Mouse (Mus musculus) layer of hippocampus, adult 9-10 months (tissue): ENCODE measurements around the gene Ikzf2.

Experiments
- DNase-seq: peaks from one replicate; pipeline ENCODE4 v3.0.0; 2022; ENCODE audit warnings: low spot score

Gene Ikzf2

GRCm38 (mm10) chr1:69659779-69660178, 27.3 kb downstream of the Ikzf2 start:
- no peak for DNase-seq

GRCm38 (mm10) chr1:69658051-69658450, 29.0 kb downstream of the Ikzf2 start:
- DNase-seq, result no peak

- no peak for DNase-seq
These were observed 29.6 kb downstream of the Ikzf2 start for GRCm38 (mm10) chr1:69657455-69657854.

- DNase-seq, result no peak
These were observed 30.1 kb downstream of the Ikzf2 start for GRCm38 (mm10) chr1:69656929-69657328.

- no peak for DNase-seq
These were observed 30.8 kb downstream of the Ikzf2 start for GRCm38 (mm10) chr1:69656047-69656782.

- DNase-seq, result no peak
These were observed 31.7 kb downstream of the Ikzf2 start for GRCm38 (mm10) chr1:69655368-69655767.

GRCm38 (mm10) chr1:69654955-69655354, 32.1 kb downstream of the Ikzf2 start:
- DNase-seq, result no peak

- DNase-seq, result no peak
These were observed 33.6 kb downstream of the Ikzf2 start for GRCm38 (mm10) chr1:69653419-69653818.

- no peak for DNase-seq
These were observed 43.9 kb downstream of the Ikzf2 start for GRCm38 (mm10) chr1:69643138-69643537.

GRCm38 (mm10) chr1:69641986-69642385, 45.1 kb downstream of the Ikzf2 start:
- no peak for DNase-seq

GRCm38 (mm10) chr1:69638321-69638720, 48.7 kb downstream of the Ikzf2 start:
- no peak for DNase-seq

- DNase-seq, result no peak
These were observed 49.1 kb downstream of the Ikzf2 start for GRCm38 (mm10) chr1:69637907-69638306.

GRCm38 (mm10) chr1:69634259-69634658, 52.8 kb downstream of the Ikzf2 start:
- no peak for DNase-seq

GRCm38 (mm10) chr1:69630508-69630907, 56.5 kb downstream of the Ikzf2 start:
- no peak for DNase-seq

GRCm38 (mm10) chr1:69629513-69629912, 57.5 kb downstream of the Ikzf2 start:
- no peak for DNase-seq

- no peak for DNase-seq
These were observed 75.0 kb downstream of the Ikzf2 start for GRCm38 (mm10) chr1:69612076-69612475.

GRCm38 (mm10) chr1:69611204-69611725, 75.8 kb downstream of the Ikzf2 start:
- DNase-seq, result no peak

GRCm38 (mm10) chr1:69610791-69611190, 76.3 kb downstream of the Ikzf2 start:
- DNase-seq, result no peak

- no peak for DNase-seq
These were observed 78.2 kb downstream of the Ikzf2 start for GRCm38 (mm10) chr1:69608846-69609245.

- no peak for DNase-seq
These were observed 80.2 kb downstream of the Ikzf2 start for GRCm38 (mm10) chr1:69606844-69607243.

- no peak for DNase-seq
These were observed 82.8 kb downstream of the Ikzf2 start for GRCm38 (mm10) chr1:69604213-69604612.

- DNase-seq, result no peak
These were observed 86.1 kb downstream of the Ikzf2 start for GRCm38 (mm10) chr1:69600954-69601353.

- no peak for DNase-seq
These were observed 87.8 kb downstream of the Ikzf2 start for GRCm38 (mm10) chr1:69599074-69599772.
